Mouse (Mus musculus) megakaryocyte, embryonic 14.5 days (primary cell): ENCODE data around the gene Mmp27. TPM values are rescaled to one million over a fixed set of nuclear protein-coding genes. Genes with fewer than 3 reads are reported as not detected.

Experiments used
- H3K27me3 ChIP-seq: replicated peaks from 2 replicates; pipeline ENCODE3; 2012; ENCODE audit warnings: inconsistent platforms
- H3K36me3 ChIP-seq: replicated peaks from 2 replicates; pipeline ENCODE3; 2012; ENCODE audit warnings: low read length, inconsistent platforms, mixed read lengths
- H3K4me1 ChIP-seq: 2 replicates; pipeline ENCODE4 v1.6.1; 2012; ENCODE audit warnings: inconsistent platforms
- H3K4me3 ChIP-seq: replicated peaks from 2 replicates; pipeline ENCODE3; 2012; ENCODE audit warnings: moderate library complexity, mild to moderate bottlenecking, inconsistent platforms
- H3K9me3 ChIP-seq: 2 replicates; pipeline ENCODE4 v1.6.1; 2012; ENCODE audit warnings: inconsistent platforms
- FLI1 ChIP-seq: IDR thresholded peaks from 2 replicates; pipeline ENCODE4 v1.6.1; 2012; ENCODE audit warnings: low read length, inconsistent platforms, mixed read lengths
- GATA1 ChIP-seq: IDR thresholded peaks from 3 replicates; pipeline ENCODE4 v1.6.1; 2012; ENCODE audit warnings: mixed read lengths, low read length, inconsistent platforms, borderline replicate concordance
- polyA plus RNA-seq: library from polyadenylated mRNA; stranded (reverse); fragments of >175 nt; gene quantifications from 2 replicates; pipeline ENCODE4 v1.2.3, GENCODE M21; 2012; ENCODE audit warnings: low replicate concordance; ENCODE audit not compliant: insufficient read depth

Mmp27 gene
- polyA plus RNA-seq, 1 experiment, result not detected

GRCm38 (mm10) chr9:7560026-7560425, 11.2 kb upstream of the Mmp27 start:
- no peak overlapping the region for H3K4me3 ChIP-seq
- H3K9me3 ChIP-seq, result no peaks in the 10 kb centered on the region
- H3K27me3 ChIP-seq, result no peaks in the 10 kb centered on the region
- no peaks in the 10 kb centered on the region for H3K36me3 ChIP-seq
- H3K4me1 ChIP-seq, result no peaks in the 10 kb centered on the region
- TF ChIP-seq FLI1 (no peak), GATA1 (no peak)

GRCm38 (mm10) chr9:7567376-7567775, 3.8 kb upstream of the Mmp27 start:
- Histone ChIP-seq H3K36me3 (no peaks in the 10 kb centered on the region), H3K4me3 (no peak overlapping the region), H3K4me1 (peaks cover 9% of the 10 kb centered on the region), H3K9me3 (no peaks in the 10 kb centered on the region), H3K27me3 (no peaks in the 10 kb centered on the region)
- TF ChIP-seq GATA1 (no peak), FLI1 (no peak)

- H3K27me3 ChIP-seq, result no peaks in the 10 kb centered on the region
- H3K36me3 ChIP-seq, result no peaks in the 10 kb centered on the region
- peaks cover 13% of the 10 kb centered on the region for H3K4me1 ChIP-seq
- no peak overlapping the region for H3K4me3 ChIP-seq
- no peak for TF ChIP-seq GATA1
- no peak for TF ChIP-seq FLI1
- H3K9me3 ChIP-seq, result no peaks in the 10 kb centered on the region
Measured at GRCm38 (mm10) chr9:7567923-7568322, 3.3 kb upstream of the Mmp27 start.

- H3K9me3 ChIP-seq, result no peaks in the 10 kb centered on the region
- TF ChIP-seq FLI1 (no peak), GATA1 (no peak)
- no peaks in the 10 kb centered on the region for H3K36me3 ChIP-seq
- H3K4me3 ChIP-seq, result no peak overlapping the region
- no peaks in the 10 kb centered on the region for H3K27me3 ChIP-seq
- peaks cover 18% of the 10 kb centered on the region for H3K4me1 ChIP-seq
Measured at GRCm38 (mm10) chr9:7570485-7570884, 711 bp upstream of the Mmp27 start.

GRCm38 (mm10) chr9:7572188-7572587, 992 bp downstream of the Mmp27 start:
- Histone ChIP-seq H3K9me3 (no peaks in the 10 kb centered on the region), H3K36me3 (no peaks in the 10 kb centered on the region), H3K4me1 (peaks cover 17% of the 10 kb centered on the region), H3K27me3 (no peaks in the 10 kb centered on the region), H3K4me3 (peak overlapping the region; percentile 64)
- TF ChIP-seq GATA1 (no peak), FLI1 (no peak)

GRCm38 (mm10) chr9:7572663-7573308, 1.6 kb downstream of the Mmp27 start:
- no peak overlapping the region for H3K4me3 ChIP-seq
- H3K27me3 ChIP-seq, result no peaks in the 10 kb centered on the region
- peaks cover 13% of the 10 kb centered on the region for H3K4me1 ChIP-seq
- H3K9me3 ChIP-seq, result no peaks in the 10 kb centered on the region
- TF ChIP-seq FLI1, result no peak
- TF ChIP-seq GATA1, result no peak
- H3K36me3 ChIP-seq, result no peaks in the 10 kb centered on the region

GRCm38 (mm10) chr9:7575526-7575925, 4.3 kb downstream of the Mmp27 start:
- no peaks in the 10 kb centered on the region for H3K27me3 ChIP-seq
- H3K36me3 ChIP-seq, result no peaks in the 10 kb centered on the region
- TF ChIP-seq FLI1 (no peak), GATA1 (no peak)
- no peaks in the 10 kb centered on the region for H3K9me3 ChIP-seq
- no peak overlapping the region for H3K4me3 ChIP-seq
- H3K4me1 ChIP-seq, result peaks cover 13% of the 10 kb centered on the region

- no peaks in the 10 kb centered on the region for H3K27me3 ChIP-seq
- no peaks in the 10 kb centered on the region for H3K36me3 ChIP-seq
- TF ChIP-seq FLI1 (no peak), GATA1 (no peak)
- H3K4me3 ChIP-seq, result no peak overlapping the region
- peaks cover 4% of the 10 kb centered on the region; the same call in 1 of the 2 replicates for H3K9me3 ChIP-seq
- peaks cover 9% of the 10 kb centered on the region for H3K4me1 ChIP-seq
Measured at GRCm38 (mm10) chr9:7577371-7577770, 6.2 kb downstream of the Mmp27 start.

GRCm38 (mm10) chr9:7590063-7590462, 18.9 kb downstream of the Mmp27 start:
- Histone ChIP-seq H3K36me3 (no peaks in the 10 kb centered on the region), H3K9me3 (no peaks in the 10 kb centered on the region), H3K27me3 (no peaks in the 10 kb centered on the region), H3K4me3 (no peak overlapping the region), H3K4me1 (peaks cover 15% of the 10 kb centered on the region)
- TF ChIP-seq GATA1 (no peak), FLI1 (no peak)

GRCm38 (mm10) chr9:7593272-7593812, 22.1 kb downstream of the Mmp27 start:
- no peaks in the 10 kb centered on the region for H3K9me3 ChIP-seq
- H3K4me1 ChIP-seq, result peaks cover 27% of the 10 kb centered on the region
- no peak overlapping the region for H3K4me3 ChIP-seq
- H3K27me3 ChIP-seq, result no peaks in the 10 kb centered on the region
- H3K36me3 ChIP-seq, result no peaks in the 10 kb centered on the region
- no peak for TF ChIP-seq FLI1
- TF ChIP-seq GATA1, result no peak
